Mouse (Mus musculus): ENCODE data around the gene Enpp1. TPM values are rescaled to one million over a fixed set of nuclear protein-coding genes. Genes with fewer than 3 reads are reported as not detected.

The Enpp1 gene
- polyA plus RNA-seq, 1 experiment from 2014 or later = 9.6 TPM

Other genes starting within 250 kb of the Enpp1 start
- 11.5 and 14.7 TPM in 2 replicates for gene Ccn2, start 116.7 kb downstream of the Enpp1 start, polyA plus RNA-seq (2014; fragmentation: Nextera tagmentation; extraction: Ambion mirVana)
- gene Enpp3, start 130.7 kb upstream of the Enpp1 start, polyA plus RNA-seq (2014; fragmentation: Nextera tagmentation; extraction: Ambion mirVana) = 9.3 and 10.9 TPM in 2 replicates
- 22.6 and 26.6 TPM in 2 replicates for gene Med23, start 157.8 kb upstream of the Enpp1 start, polyA plus RNA-seq (2014; fragmentation: Nextera tagmentation; extraction: Ambion mirVana)
- gene Arg1, start 215.3 kb upstream of the Enpp1 start, polyA plus RNA-seq (2014; fragmentation: Nextera tagmentation; extraction: Ambion mirVana) = 4.3 and 4.8 TPM in 2 replicates

Measured in intestine, embryonic 14.5 days (tissue).